Mouse (Mus musculus): ENCODE measurements around the gene Lcn8.

DNA sequence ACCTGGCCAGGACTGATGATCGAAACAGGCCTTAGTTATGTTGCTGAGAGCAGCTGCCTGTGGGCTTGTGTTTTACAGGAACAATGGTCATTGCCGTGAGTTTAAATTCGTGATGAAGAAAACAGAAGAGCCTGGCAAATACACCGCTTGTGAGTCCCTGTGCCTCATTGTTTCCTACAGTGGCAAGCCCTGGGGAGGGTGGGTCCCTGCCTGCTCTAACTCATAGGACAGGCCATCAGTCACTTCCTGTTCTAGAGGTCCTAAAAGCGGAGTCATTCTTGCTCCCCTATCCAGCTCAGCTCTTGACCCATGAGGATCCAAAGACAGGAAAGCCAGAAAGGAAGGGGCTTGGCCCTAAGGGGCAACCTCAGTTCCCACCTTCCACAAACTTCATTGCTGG lies 48.1 kb downstream of the Lcn8 start:
- TF ChIP-seq CTCF (conservative IDR thresholded peaks at IDR 0.05; ENCODE audit: insufficient read depth, insufficient read length, low read depth, low read length) (no peak), POLR2A (IDR thresholded peaks at IDR 0.05; ENCODE audit: low read depth, low read length) (no peak)
